Mouse (Mus musculus) testis, adult 2 months (tissue): ENCODE results near the gene Ginm1.

Source experiments
- CTCF ChIP-seq: fragments of 200-500 bp; IDR thresholded peaks from 2 replicates; pipeline ENCODE4 v1.5.1; 2012; ENCODE audit warnings: low read depth, mild to moderate bottlenecking, inconsistent platforms, low read length, moderate library complexity; ENCODE audit not compliant: control insufficient read depth, insufficient read depth, insufficient replicate concordance
- POLR2A ChIP-seq: fragments of 200-500 bp; IDR thresholded peaks from 2 replicates; pipeline ENCODE4 v1.6.1; 2012; ENCODE audit warnings: low read depth, mild to moderate bottlenecking, inconsistent platforms, low read length, moderate library complexity; ENCODE audit not compliant: control insufficient read depth

GRCm38 (mm10) chr10:7841571-7842080, 49.0 kb upstream of the Ginm1 start:
- TF ChIP-seq CTCF (no peak), POLR2A (no peak)
